Mouse (Mus musculus) kidney, adult 2 months (tissue): ENCODE results near the gene Znhit6. TPM values are rescaled to one million over a fixed set of nuclear protein-coding genes. Genes with fewer than 3 reads are reported as not detected.

Experiments
- DNase-seq: peaks from one replicate; pipeline ENCODE4 v3.0.0; 2021
- H3K27ac ChIP-seq: fragments of 200-500 bp; 2 replicates; pipeline ENCODE4 v1.5.1; 2012; ENCODE audit warnings: low read depth, low read length, control low read depth, inconsistent platforms; ENCODE audit not compliant: insufficient read depth
- H3K27me3 ChIP-seq: fragments of 200-500 bp; replicated peaks from 2 replicates; pipeline ENCODE4 v1.6.1; 2012; ENCODE audit warnings: mild to moderate bottlenecking, moderate library complexity, low read length, inconsistent platforms; ENCODE audit not compliant: control insufficient read depth, insufficient read depth
- H3K36me3 ChIP-seq: fragments of 200-500 bp; 2 replicates; pipeline ENCODE4 v1.6.1; 2012; ENCODE audit warnings: mild to moderate bottlenecking, moderate library complexity, low read length, inconsistent platforms; ENCODE audit not compliant: control insufficient read depth, insufficient read depth
- H3K4me1 ChIP-seq: fragments of 200-500 bp; 2 replicates; pipeline ENCODE4 v1.6.1; 2011; ENCODE audit warnings: low read length; ENCODE audit not compliant: control insufficient read depth, insufficient read depth
- H3K4me3 ChIP-seq: fragments of 200-500 bp; 2 replicates; pipeline ENCODE4 v1.5.1; 2011; ENCODE audit warnings: mild to moderate bottlenecking, low read depth, low read length, control low read depth; ENCODE audit not compliant: insufficient read depth
- CTCF ChIP-seq: fragments of 200-500 bp; conservative IDR thresholded peaks from 2 replicates; pipeline ENCODE4 v1.5.1; 2011; ENCODE audit warnings: low read depth, mild to moderate bottlenecking, control low read depth, low read length, moderate library complexity, mixed read lengths; ENCODE audit not compliant: insufficient read depth, insufficient read length
- POLR2A ChIP-seq: fragments of 200-500 bp; IDR thresholded peaks from one replicate; pipeline ENCODE4 v1.6.1; 2011; ENCODE audit warnings: low read depth, low read length, control low read depth
- WGBS: fragments of 180-500 bp; shearing (Covaris S2); methylation state at CpG from one replicate; pipeline ENCODE4 v1.1.7; 2018; 5-methylcytosine and 5-hydroxymethylcytosine counted together
- polyA plus RNA-seq: library from polyadenylated mRNA; depleted of rRNA; stranded (reverse); fragments of >200 nt; gene quantifications from 2 replicates; pipeline ENCODE4 v1.2.3, GENCODE M21; 2012; rRNA removed

Znhit6 gene
- 3.5 and 4.2 TPM in 2 replicates for polyA plus RNA-seq

- Histone ChIP-seq H3K4me1 (no peaks in the 10 kb centered on the region; the same call in 1 of the 2 replicates), H3K36me3 (no peaks in the 10 kb centered on the region), H3K4me3 (peak within 1 kb of the TSS; percentile 82), H3K27ac (no peak within 1 kb of the TSS), H3K27me3 (no peaks in the 10 kb centered on the region)
- WGBS: 6% methylated on average over 37 of the region's 37 CpGs
- DNase-seq: peak; percentile 96
- TF ChIP-seq CTCF (no peak), POLR2A (no peak)
Measured at GRCm38 (mm10) chr3:145575743-145576481, at the start of gene Znhit6. Znhit6 (plus strand) TSS chr3:145576205.

GRCm38 (mm10) chr3:145537870-145538269 is 38.1 kb upstream of the Znhit6 start:
- H3K36me3 ChIP-seq: no peaks in the 10 kb centered on the region
- H3K4me1 ChIP-seq: no peaks in the 10 kb centered on the region
- TF ChIP-seq POLR2A (no peak), CTCF (no peak)
- no peak overlapping the region for H3K4me3 ChIP-seq
- no peak overlapping the region for H3K27ac ChIP-seq
- DNase-seq: no peak
- H3K27me3 ChIP-seq: no peaks in the 10 kb centered on the region
- WGBS: 87% methylated on average over 1 of the region's 1 CpGs

GRCm38 (mm10) chr3:145548441-145549415 is 27.3 kb upstream of the Znhit6 start:
- no peak for TF ChIP-seq CTCF
- TF ChIP-seq POLR2A: no peak
- DNase-seq: no peak
- no peak overlapping the region for H3K4me3 ChIP-seq
- 74% methylated on average over 10 of the region's 10 CpGs for WGBS
- no peak overlapping the region for H3K27ac ChIP-seq
- no peaks in the 10 kb centered on the region for H3K4me1 ChIP-seq
- no peaks in the 10 kb centered on the region for H3K36me3 ChIP-seq
- H3K27me3 ChIP-seq: no peaks in the 10 kb centered on the region

GRCm38 (mm10) chr3:145550216-145550615 is 25.8 kb upstream of the Znhit6 start:
- no peak overlapping the region for H3K27ac ChIP-seq
- no peaks in the 10 kb centered on the region for H3K36me3 ChIP-seq
- no peak overlapping the region for H3K4me3 ChIP-seq
- no peak for DNase-seq
- no peaks in the 10 kb centered on the region for H3K4me1 ChIP-seq
- 77% methylated on average over 3 of the region's 3 CpGs for WGBS
- no peaks in the 10 kb centered on the region for H3K27me3 ChIP-seq
- TF ChIP-seq CTCF (no peak), POLR2A (no peak)

GRCm38 (mm10) chr3:145554388-145554787 is 21.6 kb upstream of the Znhit6 start:
- WGBS: 96% methylated on average over 2 of the region's 2 CpGs
- no peaks in the 10 kb centered on the region for H3K4me1 ChIP-seq
- TF ChIP-seq CTCF (no peak), POLR2A (no peak)
- H3K36me3 ChIP-seq: no peaks in the 10 kb centered on the region
- no peak overlapping the region for H3K27ac ChIP-seq
- no peak for DNase-seq
- no peaks in the 10 kb centered on the region for H3K27me3 ChIP-seq
- H3K4me3 ChIP-seq: no peak overlapping the region

GRCm38 (mm10) chr3:145556206-145556605 is 19.8 kb upstream of the Znhit6 start:
- Histone ChIP-seq H3K4me1 (no peaks in the 10 kb centered on the region), H3K27me3 (no peaks in the 10 kb centered on the region), H3K36me3 (no peaks in the 10 kb centered on the region), H3K27ac (no peak overlapping the region), H3K4me3 (no peak overlapping the region)
- no peak for DNase-seq
- TF ChIP-seq CTCF (no peak), POLR2A (no peak)
- 88% methylated on average over 10 of the region's 10 CpGs for WGBS

GRCm38 (mm10) chr3:145559675-145560074 is 16.3 kb upstream of the Znhit6 start:
- Histone ChIP-seq H3K4me3 (no peak overlapping the region), H3K36me3 (no peaks in the 10 kb centered on the region), H3K27ac (no peak overlapping the region), H3K4me1 (no peaks in the 10 kb centered on the region), H3K27me3 (no peaks in the 10 kb centered on the region)
- 95% methylated on average over 5 of the region's 5 CpGs for WGBS
- no peak for DNase-seq
- TF ChIP-seq POLR2A (no peak), CTCF (no peak)
